Mouse (Mus musculus): Measurements from ENCODE around the gene Aoah. TPM values are rescaled to one million over a fixed set of nuclear protein-coding genes. Genes with fewer than 3 reads are reported as not detected.

Gene Aoah
- polyA plus RNA-seq, 1 experiment from 2014 or later, result 0.80 TPM

- Histone ChIP-seq H3K9me3 (replicated peaks; ENCODE audit: control insufficient read depth, low read length) (no peaks in the 10 kb centered on the region), H3K4me2 (ENCODE audit: low read depth, low read length) (no peak overlapping the region), H3K4me1 (ENCODE audit: control insufficient read depth, insufficient read depth, low read length) (0 out of 2 replicates have a peak, but pooled peaks cover 2% of the 10 kb centered on the region), H3K4me3 (ENCODE audit: low read length) (no peak overlapping the region), H3K27me3 (ENCODE audit: control insufficient read depth, insufficient read depth, low read length) (no peaks in the 10 kb centered on the region), H3K9ac (ENCODE audit: low read length) (no peak overlapping the region), H3K36me3 (ENCODE audit: control insufficient read depth, insufficient read depth) (no peaks in the 10 kb centered on the region), H3K27ac (ENCODE audit: low read length) (no peak overlapping the region)
- WGBS, result 48% methylated on average over 3 of the region's 3 CpGs
- no peak for ATAC-seq (replicated peaks; ENCODE audit: extremely low read depth, insufficient read depth, low FRiP score)
These were observed 6.7 kb downstream of the Aoah start for GRCm38 (mm10) chr13:20800569-20800968.

- no peak overlapping the region for H3K9ac ChIP-seq (ENCODE audit: low read length)
- H3K36me3 ChIP-seq (ENCODE audit: control insufficient read depth, insufficient read depth), result no peaks in the 10 kb centered on the region
- H3K4me3 ChIP-seq (ENCODE audit: low read length), result no peak overlapping the region
- no peak overlapping the region for H3K4me2 ChIP-seq (ENCODE audit: low read depth, low read length)
- H3K9me3 ChIP-seq (replicated peaks; ENCODE audit: control insufficient read depth, low read length), result no peaks in the 10 kb centered on the region
- H3K27ac ChIP-seq (ENCODE audit: low read length), result no peak overlapping the region
- 57% methylated on average over 3 of the region's 3 CpGs for WGBS
- no peak for ATAC-seq (replicated peaks; ENCODE audit: extremely low read depth, insufficient read depth, low FRiP score)
- no peaks in the 10 kb centered on the region for H3K4me1 ChIP-seq (ENCODE audit: control insufficient read depth, insufficient read depth, low read length)
- no peaks in the 10 kb centered on the region for H3K27me3 ChIP-seq (ENCODE audit: control insufficient read depth, insufficient read depth, low read length)
These were observed 18.0 kb downstream of the Aoah start for GRCm38 (mm10) chr13:20811782-20812406.

- no peak for ATAC-seq (replicated peaks; ENCODE audit: extremely low read depth, insufficient read depth, low FRiP score)
- WGBS, result 63% methylated on average over 1 of the region's 1 CpGs
- no peak overlapping the region for H3K4me2 ChIP-seq (ENCODE audit: low read depth, low read length)
- no peak overlapping the region for H3K9ac ChIP-seq (ENCODE audit: low read length)
- no peaks in the 10 kb centered on the region for H3K36me3 ChIP-seq (ENCODE audit: control insufficient read depth, insufficient read depth)
- no peak overlapping the region for H3K27ac ChIP-seq (ENCODE audit: low read length)
- H3K27me3 ChIP-seq (ENCODE audit: control insufficient read depth, insufficient read depth, low read length), result no peaks in the 10 kb centered on the region
- no peaks in the 10 kb centered on the region for H3K4me1 ChIP-seq (ENCODE audit: control insufficient read depth, insufficient read depth, low read length)
- H3K9me3 ChIP-seq (replicated peaks; ENCODE audit: control insufficient read depth, low read length), result no peaks in the 10 kb centered on the region
- no peak overlapping the region for H3K4me3 ChIP-seq (ENCODE audit: low read length)
These were observed 22.5 kb downstream of the Aoah start for GRCm38 (mm10) chr13:20816385-20816784.

GRCm38 (mm10) chr13:20820712-20821328, 26.9 kb downstream of the Aoah start:
- Histone ChIP-seq H3K4me3 (ENCODE audit: low read length) (no peak overlapping the region), H3K27me3 (ENCODE audit: control insufficient read depth, insufficient read depth, low read length) (no peaks in the 10 kb centered on the region), H3K27ac (ENCODE audit: low read length) (no peak overlapping the region), H3K4me2 (ENCODE audit: low read depth, low read length) (no peak overlapping the region), H3K4me1 (ENCODE audit: control insufficient read depth, insufficient read depth, low read length) (no peaks in the 10 kb centered on the region), H3K36me3 (ENCODE audit: control insufficient read depth, insufficient read depth) (no peaks in the 10 kb centered on the region), H3K9me3 (replicated peaks; ENCODE audit: control insufficient read depth, low read length) (no peaks in the 10 kb centered on the region), H3K9ac (ENCODE audit: low read length) (no peak overlapping the region)
- 41% methylated on average over 2 of the region's 2 CpGs for WGBS
- ATAC-seq (replicated peaks; ENCODE audit: extremely low read depth, insufficient read depth, low FRiP score), result no peak

GRCm38 (mm10) chr13:20828728-20829127, 34.8 kb downstream of the Aoah start:
- Histone ChIP-seq H3K27me3 (ENCODE audit: control insufficient read depth, insufficient read depth, low read length) (no peaks in the 10 kb centered on the region), H3K9me3 (replicated peaks; ENCODE audit: control insufficient read depth, low read length) (no peaks in the 10 kb centered on the region), H3K4me1 (ENCODE audit: control insufficient read depth, insufficient read depth, low read length) (0 out of 2 replicates have a peak, but pooled peaks cover 2% of the 10 kb centered on the region), H3K27ac (ENCODE audit: low read length) (no peak overlapping the region), H3K4me3 (ENCODE audit: low read length) (no peak overlapping the region), H3K36me3 (ENCODE audit: control insufficient read depth, insufficient read depth) (no peaks in the 10 kb centered on the region), H3K9ac (ENCODE audit: low read length) (no peak overlapping the region), H3K4me2 (ENCODE audit: low read depth, low read length) (no peak overlapping the region)
- no peak for ATAC-seq (replicated peaks; ENCODE audit: extremely low read depth, insufficient read depth, low FRiP score)
- WGBS, result 82% methylated on average over 2 of the region's 2 CpGs

GRCm38 (mm10) chr13:20829181-20829900, 35.4 kb downstream of the Aoah start:
- WGBS, result 64% methylated on average over 9 of the region's 9 CpGs

GRCm38 (mm10) chr13:20855893-20856292, 62.0 kb downstream of the Aoah start:
- H3K4me1 ChIP-seq (ENCODE audit: control insufficient read depth, insufficient read depth, low read length), result no peaks in the 10 kb centered on the region
- H3K27ac ChIP-seq (ENCODE audit: low read length), result no peak overlapping the region
- no peak for ATAC-seq (replicated peaks; ENCODE audit: extremely low read depth, insufficient read depth, low FRiP score)
- WGBS, result 39% methylated on average over 3 of the region's 3 CpGs
- H3K9me3 ChIP-seq (replicated peaks; ENCODE audit: control insufficient read depth, low read length), result no peaks in the 10 kb centered on the region
- H3K4me3 ChIP-seq (ENCODE audit: low read length), result no peak overlapping the region
- no peak overlapping the region for H3K4me2 ChIP-seq (ENCODE audit: low read depth, low read length)
- H3K27me3 ChIP-seq (ENCODE audit: control insufficient read depth, insufficient read depth, low read length), result no peaks in the 10 kb centered on the region
- H3K9ac ChIP-seq (ENCODE audit: low read length), result no peak overlapping the region
- H3K36me3 ChIP-seq (ENCODE audit: control insufficient read depth, insufficient read depth), result no peaks in the 10 kb centered on the region

More at GRCm38 (mm10) chr13:20829181-20829900, 35.4 kb downstream of the Aoah start:
- no peaks in the 10 kb centered on the region for H3K36me3 ChIP-seq (ENCODE audit: control insufficient read depth, insufficient read depth)
- no peaks in the 10 kb centered on the region for H3K27me3 ChIP-seq (ENCODE audit: control insufficient read depth, insufficient read depth, low read length)
- ATAC-seq (replicated peaks; ENCODE audit: extremely low read depth, insufficient read depth, low FRiP score), result no peak
- no peak overlapping the region for H3K4me2 ChIP-seq (ENCODE audit: low read depth, low read length)
- no peak overlapping the region for H3K9ac ChIP-seq (ENCODE audit: low read length)
- H3K4me1 ChIP-seq (ENCODE audit: control insufficient read depth, insufficient read depth, low read length), result 0 out of 2 replicates have a peak, but pooled peaks cover 2% of the 10 kb centered on the region
- H3K9me3 ChIP-seq (replicated peaks; ENCODE audit: control insufficient read depth, low read length), result no peaks in the 10 kb centered on the region
- H3K27ac ChIP-seq (ENCODE audit: low read length), result no peak overlapping the region
- no peak overlapping the region for H3K4me3 ChIP-seq (ENCODE audit: low read length)

- H3K27ac ChIP-seq (ENCODE audit: low read length), result no peak overlapping the region
- H3K4me3 ChIP-seq (ENCODE audit: low read length), result no peak overlapping the region
- ATAC-seq (replicated peaks; ENCODE audit: extremely low read depth, insufficient read depth, low FRiP score), result no peak
- H3K27me3 ChIP-seq (ENCODE audit: control insufficient read depth, insufficient read depth, low read length), result no peaks in the 10 kb centered on the region
- H3K4me2 ChIP-seq (ENCODE audit: low read depth, low read length), result no peak overlapping the region
- H3K36me3 ChIP-seq (ENCODE audit: control insufficient read depth, insufficient read depth), result no peaks in the 10 kb centered on the region
- 50% methylated on average over 1 of the region's 1 CpGs for WGBS
- no peaks in the 10 kb centered on the region for H3K9me3 ChIP-seq (replicated peaks; ENCODE audit: control insufficient read depth, low read length)
- H3K9ac ChIP-seq (ENCODE audit: low read length), result no peak overlapping the region
- peaks cover 15% of the 10 kb centered on the region for H3K4me1 ChIP-seq (ENCODE audit: control insufficient read depth, insufficient read depth, low read length)
These were observed 105.5 kb downstream of the Aoah start for GRCm38 (mm10) chr13:20899372-20899771.
